Mouse (Mus musculus) kidney, postnatal 4 days (tissue): ENCODE results near the gene Inpp5a.

Experiments used
- DNase-seq, 2 experiments: peaks; one replicate each; pipeline ENCODE4 v3.0.0; 2021; ENCODE audit warnings: mixed read lengths in 2 of 2

Inpp5a gene

DNA sequence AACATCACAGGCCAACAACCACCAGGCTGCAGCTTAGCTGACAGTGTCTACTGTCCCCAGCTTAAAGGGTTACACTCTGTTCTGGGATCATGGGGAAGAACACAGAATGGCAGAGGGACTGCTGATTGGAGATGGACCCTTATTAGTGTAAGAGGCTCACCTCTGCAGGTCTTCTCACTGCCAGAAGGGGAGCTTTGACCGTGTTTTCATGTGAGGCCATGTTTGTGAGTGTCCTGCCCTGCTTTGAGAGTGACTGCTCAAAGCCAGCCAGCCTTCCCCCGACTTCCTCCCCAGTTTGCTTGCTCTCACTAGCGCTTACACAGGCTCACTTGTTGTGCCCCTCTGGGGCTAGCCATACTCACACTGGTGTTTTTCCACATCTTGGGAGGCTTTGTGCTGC lies 58.5 kb downstream of the Inpp5a start:
- DNase-seq = no peak

GRCm38 (mm10) chr7:139450186-139450998 lies 61.5 kb downstream of the Inpp5a start:
- DNase-seq = no peak

- DNase-seq = no peak
Measured at GRCm38 (mm10) chr7:139451711-139452110, 62.8 kb downstream of the Inpp5a start.

- DNase-seq = no peak
Measured at GRCm38 (mm10) chr7:139452199-139452598, 63.3 kb downstream of the Inpp5a start.

DNA sequence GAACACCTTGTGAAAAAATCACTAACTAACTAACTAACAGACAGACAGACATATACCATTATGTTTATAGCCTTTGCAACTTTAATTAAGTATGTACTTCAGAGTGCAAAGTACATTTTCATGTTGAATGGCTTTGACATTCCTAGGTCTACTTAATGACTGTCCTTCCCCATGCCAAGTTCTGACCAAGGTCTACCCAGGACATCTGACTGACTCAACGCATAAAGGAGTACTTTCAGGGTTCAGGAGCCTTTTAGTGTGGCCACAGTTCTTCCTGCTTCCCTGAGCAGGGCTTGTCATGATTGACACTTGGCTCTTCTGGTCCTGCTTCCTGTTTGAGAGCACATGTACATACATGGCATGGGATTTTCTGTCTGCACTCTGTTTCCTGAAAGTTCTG lies 64.3 kb downstream of the Inpp5a start:
- no peak for DNase-seq

DNA sequence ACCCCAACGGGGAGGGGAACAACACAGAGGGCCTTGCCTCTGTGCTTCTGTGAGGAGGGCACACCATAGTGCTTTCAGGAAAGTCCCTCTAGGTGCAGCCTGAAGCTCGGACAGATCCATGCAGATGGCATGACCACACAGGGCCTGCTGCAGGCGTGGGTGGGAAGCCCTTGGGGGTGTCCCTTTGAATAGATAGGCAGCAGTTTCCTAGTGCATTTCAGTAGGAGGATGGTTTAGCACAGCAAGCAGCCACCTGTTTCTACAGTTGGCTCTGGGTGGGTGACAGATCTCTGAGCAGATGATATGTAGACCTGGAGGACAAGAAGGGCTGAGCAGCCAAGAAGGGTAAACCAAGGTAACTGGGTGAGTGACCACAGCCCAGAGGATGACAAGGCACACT lies 65.4 kb downstream of the Inpp5a start:
- DNase-seq = no peak

DNA sequence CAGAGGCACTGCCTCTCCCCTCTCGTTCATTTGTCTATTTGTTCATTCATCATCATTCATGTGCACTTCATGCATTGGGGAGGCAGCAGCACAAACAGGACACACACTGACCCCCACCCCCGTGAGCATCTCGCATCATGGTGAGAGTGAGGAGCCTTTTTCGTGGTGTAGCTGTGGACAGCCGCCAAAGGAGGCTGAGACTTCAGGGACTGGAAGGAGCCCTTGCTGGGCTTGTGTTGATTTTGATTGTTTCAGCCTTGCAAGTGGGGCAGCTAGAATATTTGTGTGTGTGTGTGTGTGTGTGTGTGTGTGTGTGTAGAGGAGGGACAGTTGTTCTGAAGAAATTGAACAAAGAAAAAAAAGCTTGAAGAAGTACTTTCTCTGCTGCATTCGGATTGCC lies 67.8 kb downstream of the Inpp5a start:
- DNase-seq = no peak

- no peak for DNase-seq
Measured at GRCm38 (mm10) chr7:139461344-139461743, 72.4 kb downstream of the Inpp5a start.

GRCm38 (mm10) chr7:139462142-139462541 lies 73.2 kb downstream of the Inpp5a start:
- DNase-seq = no peak

DNA sequence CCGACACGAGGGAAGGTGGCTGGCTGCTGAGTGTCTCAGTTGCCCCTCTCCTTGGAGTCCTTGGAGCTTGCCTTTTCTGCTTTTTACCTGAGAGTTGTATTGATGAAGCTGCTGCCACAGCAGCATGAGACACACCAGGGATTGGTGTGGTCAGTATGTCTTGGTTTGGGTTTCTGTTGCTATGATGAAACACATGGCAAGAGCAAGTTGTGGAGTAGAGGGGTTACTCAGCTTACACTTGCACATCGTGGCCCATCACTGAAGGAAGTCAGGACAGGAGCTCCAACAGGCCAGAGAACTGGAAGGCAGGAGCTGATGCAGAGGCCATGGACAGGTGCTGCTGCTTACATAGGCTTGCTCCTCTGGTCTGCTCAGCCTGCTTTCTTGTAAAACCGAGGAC lies 76.6 kb downstream of the Inpp5a start:
- DNase-seq = no peak

GRCm38 (mm10) chr7:139466484-139467176 lies 77.7 kb downstream of the Inpp5a start:
- peak in 1 of 2 experiments; percentile 12 for DNase-seq

DNA sequence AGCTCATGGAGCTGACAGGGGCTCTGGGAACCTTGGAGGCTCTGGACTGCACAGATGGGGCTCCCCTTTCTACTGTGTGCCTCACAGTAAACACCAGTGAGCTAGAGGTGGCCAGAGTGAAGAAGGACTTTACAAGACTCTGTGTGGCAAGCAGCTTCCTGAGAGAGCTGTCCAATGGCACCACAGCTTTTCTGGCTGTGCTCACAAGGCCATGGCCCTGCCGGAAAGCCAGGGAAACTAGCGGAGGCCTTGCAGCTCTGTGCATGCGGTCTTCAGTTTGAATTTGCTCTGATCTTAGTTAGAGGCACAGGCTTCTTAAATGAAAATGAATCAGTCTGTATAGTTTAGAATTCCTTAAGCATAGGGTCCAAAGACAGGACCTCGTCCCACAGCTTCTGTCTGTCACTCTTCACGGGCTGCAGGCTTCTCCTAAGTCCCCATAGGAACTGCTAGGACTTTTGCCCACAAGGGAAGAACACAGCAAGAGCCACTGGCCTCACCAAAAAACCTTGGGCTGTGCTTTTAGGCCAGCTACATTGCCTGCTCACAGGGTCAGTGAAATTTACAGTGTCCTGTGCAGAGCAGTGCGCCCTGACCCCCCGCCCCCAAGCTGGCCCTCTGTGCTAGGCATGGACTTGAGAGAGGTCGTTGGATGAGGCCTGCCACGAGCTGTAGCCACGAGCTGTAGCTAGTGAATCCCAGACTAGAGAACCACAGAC lies 78.4 kb downstream of the Inpp5a start:
- DNase-seq = peak; percentile 42 to 55

DNA sequence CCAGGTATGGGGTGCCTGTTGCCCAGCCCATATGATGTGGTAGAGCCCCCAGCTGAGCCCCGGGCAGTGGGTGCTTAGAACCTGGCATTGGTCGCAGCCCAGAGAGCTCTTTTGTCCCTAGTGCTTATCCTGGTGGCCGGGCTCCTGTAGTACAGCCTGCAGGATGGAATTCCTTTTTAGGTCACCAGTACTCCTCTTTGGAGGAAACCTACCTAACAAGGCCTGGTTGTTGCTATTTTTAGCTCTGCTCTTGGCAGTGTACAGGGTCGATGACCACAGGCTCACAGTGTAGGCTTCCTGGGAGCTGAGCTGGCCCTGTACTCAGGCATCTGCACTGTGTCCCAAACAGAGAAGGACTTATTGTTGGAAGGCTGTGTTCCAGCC lies 79.0 kb downstream of the Inpp5a start:
- DNase-seq = peak in 1 of 2 experiments; percentile 39

DNA sequence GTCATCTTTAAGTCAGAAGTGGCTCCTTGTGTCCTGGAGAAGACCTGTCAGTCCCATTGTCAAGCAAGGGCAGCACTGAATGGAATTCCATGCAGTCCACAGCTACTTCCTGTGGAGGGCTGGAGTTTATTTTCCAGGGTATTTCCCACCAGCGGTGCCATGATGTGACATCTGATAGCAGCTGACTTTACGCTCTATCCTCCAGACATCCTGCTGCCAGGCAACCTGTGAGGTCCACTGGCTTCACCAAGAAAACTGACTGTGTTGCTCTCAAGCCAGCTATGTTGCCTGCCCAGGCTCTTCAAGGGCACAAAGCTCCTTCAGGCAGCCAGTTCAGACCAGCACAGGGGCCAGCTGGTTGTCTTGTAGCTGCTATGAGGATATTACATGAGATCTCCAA lies 79.5 kb downstream of the Inpp5a start:
- DNase-seq = peak in 1 of 2 experiments; percentile 34

- DNase-seq = no peak
Measured at GRCm38 (mm10) chr7:139469457-139469856, 80.5 kb downstream of the Inpp5a start.

- DNase-seq = no peak
Measured at GRCm38 (mm10) chr7:139470481-139470880, 81.6 kb downstream of the Inpp5a start.

- DNase-seq = no peak
Measured at GRCm38 (mm10) chr7:139472052-139472451, 83.1 kb downstream of the Inpp5a start.

DNA sequence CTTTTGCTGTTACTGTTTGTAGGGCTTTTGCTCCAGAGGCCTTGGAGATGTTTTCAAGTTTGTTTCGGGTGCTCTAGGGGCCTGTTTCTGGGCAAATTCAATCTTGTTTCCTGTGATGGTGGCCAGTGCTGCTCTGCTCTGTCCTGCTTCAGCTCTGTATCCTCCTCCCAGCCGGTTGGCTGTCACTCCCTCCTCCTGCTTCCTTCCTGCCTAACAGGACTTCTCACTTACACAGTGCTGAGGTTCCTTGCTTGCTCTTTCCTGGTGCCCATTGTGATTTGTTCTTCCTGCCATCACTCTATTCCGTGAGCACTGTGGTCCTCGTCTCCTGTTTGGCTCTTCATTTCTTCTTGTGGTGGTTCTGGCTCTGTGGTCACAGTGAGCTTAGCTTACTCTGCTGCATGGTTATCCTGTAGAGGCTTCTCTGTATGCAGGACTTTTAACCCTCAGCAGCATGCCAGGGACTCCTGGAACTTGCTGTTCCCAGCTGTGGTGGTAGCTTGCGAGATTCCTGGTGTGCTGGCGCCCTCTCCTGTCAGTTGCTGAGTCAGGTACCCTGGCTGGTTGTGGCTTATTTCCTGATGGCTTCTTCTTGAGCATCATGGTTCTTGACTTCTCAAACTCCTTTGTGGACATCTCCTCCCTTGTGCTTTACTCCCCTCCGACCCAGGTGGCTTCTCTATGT lies 84.1 kb downstream of the Inpp5a start:
- DNase-seq = peak; percentile 91 to 92

DNA sequence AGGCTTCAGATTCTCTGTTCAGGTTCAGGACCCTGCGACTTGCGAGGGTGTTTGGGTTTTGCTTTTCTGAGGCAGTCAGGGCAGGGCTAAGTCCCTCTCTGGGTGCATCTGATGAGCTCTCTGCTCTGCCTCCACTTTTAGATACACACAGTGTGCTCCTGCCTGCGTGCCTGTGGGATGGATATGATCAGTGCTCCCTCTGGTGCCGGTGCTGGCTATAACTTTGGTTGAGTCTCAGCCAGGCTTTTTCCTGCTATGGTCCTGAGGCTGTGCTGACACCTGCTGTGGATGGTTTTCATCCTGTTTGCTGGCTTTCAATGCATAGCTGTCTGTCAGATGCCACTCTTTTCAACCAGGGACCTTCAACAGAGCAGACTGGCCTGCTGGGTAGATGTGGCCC lies 87.0 kb downstream of the Inpp5a start:
- peak; percentile 34 to 38 for DNase-seq

DNA sequence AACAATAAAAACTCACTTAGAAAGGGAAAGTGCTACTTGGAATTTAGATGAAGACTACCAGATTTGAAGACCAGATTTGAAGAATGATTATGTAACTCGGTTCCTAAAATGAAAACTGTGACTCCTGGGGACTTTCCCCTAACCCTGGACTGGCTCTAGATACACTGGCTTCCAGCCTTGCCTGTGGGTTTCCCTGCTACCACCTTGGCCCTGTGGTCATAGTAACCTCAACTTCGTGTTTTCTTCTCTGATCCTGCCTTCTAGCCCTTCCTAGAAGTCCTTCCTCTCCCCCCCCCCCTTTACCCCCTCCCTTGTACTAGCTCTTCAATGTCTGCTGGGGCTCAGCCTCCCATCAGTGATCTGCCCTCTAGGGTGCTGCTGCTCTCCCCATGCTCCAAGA lies 87.8 kb downstream of the Inpp5a start:
- DNase-seq = no peak

GRCm38 (mm10) chr7:139477748-139478147 lies 88.8 kb downstream of the Inpp5a start:
- no peak for DNase-seq

GRCm38 (mm10) chr7:139479077-139479476 lies 90.2 kb downstream of the Inpp5a start:
- DNase-seq = no peak

- DNase-seq = no peak
Measured at GRCm38 (mm10) chr7:139479626-139480025, 90.7 kb downstream of the Inpp5a start.
